Mouse (Mus musculus) heart, embryonic 10.5 days (tissue): ENCODE measurements around the gene Htt. TPM values are rescaled to one million over a fixed set of nuclear protein-coding genes. Genes with fewer than 3 reads are reported as not detected.

Source experiments
- DNase-seq: peaks from one replicate; pipeline ENCODE4 v3.0.0-alpha.2; 2017; ENCODE audit warnings: low spot score
- H3K27ac ChIP-seq: fragments of 300-500 bp; sonication (generic); 2 replicates; pipeline ENCODE4 v1.5.1; 2016; ENCODE audit warnings: mild to moderate bottlenecking
- H3K27me3 ChIP-seq: fragments of 300-500 bp; sonication (generic); 2 replicates; pipeline ENCODE4 v1.6.1; 2016; ENCODE audit warnings: mild to moderate bottlenecking; ENCODE audit not compliant: poor library complexity, insufficient read depth, severe bottlenecking
- H3K36me3 ChIP-seq: fragments of 300-500 bp; sonication (generic); 2 replicates; pipeline ENCODE4 v1.6.1; 2016; ENCODE audit warnings: mild to moderate bottlenecking, moderate library complexity
- H3K4me1 ChIP-seq: fragments of 300-500 bp; sonication (generic); 2 replicates; pipeline ENCODE4 v1.6.1; 2016; ENCODE audit warnings: mild to moderate bottlenecking
- H3K4me3 ChIP-seq: fragments of 300-500 bp; sonication (generic); 2 replicates; pipeline ENCODE4 v1.5.1; 2016; ENCODE audit warnings: mild to moderate bottlenecking, moderate library complexity
- H3K9me3 ChIP-seq: fragments of 300-500 bp; sonication (generic); 2 replicates; pipeline ENCODE4 v1.6.1; 2016; ENCODE audit warnings: mild to moderate bottlenecking, moderate library complexity
- WGBS: fragments of 180-500 bp; shearing (Covaris S2); methylation state at CpG from one replicate; pipeline ENCODE4 v1.1.7; 2016; 5-methylcytosine and 5-hydroxymethylcytosine counted together
- polyA plus RNA-seq: library from polyadenylated mRNA; unstranded; fragments of >200 nt; fragmentation: Nextera tagmentation; extraction: Ambion mirVana; gene quantifications from 2 replicates; pipeline ENCODE4 v1.2.1, GENCODE M21; 2016

The Htt gene
- polyA plus RNA-seq, 1 experiment from 2014 or later: 14.6 TPM

- peaks cover 44% of the 10 kb centered on the region for H3K36me3 ChIP-seq
- DNase-seq: no peak
- 87% methylated on average over 7 of the region's 7 CpGs for WGBS
Observed at GRCm38 (mm10) chr5:34924519-34924918, 163.0 kb downstream of the Htt start.

GRCm38 (mm10) chr5:34927648-34928047, 166.1 kb downstream of the Htt start:
- no peak overlapping the region for H3K4me3 ChIP-seq
- 86% methylated on average over 4 of the region's 4 CpGs for WGBS
- peaks cover 20% of the 10 kb centered on the region for H3K4me1 ChIP-seq
- H3K9me3 ChIP-seq: no peaks in the 10 kb centered on the region
- no peak for DNase-seq
- H3K27me3 ChIP-seq: no peaks in the 10 kb centered on the region
- peaks cover 35% of the 10 kb centered on the region for H3K36me3 ChIP-seq
- no peak overlapping the region for H3K27ac ChIP-seq

More at GRCm38 (mm10) chr5:34924519-34924918, 163.0 kb downstream of the Htt start:
- Histone ChIP-seq H3K4me3 (no peak overlapping the region), H3K4me1 (no peaks in the 10 kb centered on the region), H3K27me3 (no peaks in the 10 kb centered on the region), H3K9me3 (no peaks in the 10 kb centered on the region), H3K27ac (no peak overlapping the region; the same call in 1 of the 2 replicates)

GRCm38 (mm10) chr5:34930151-34930975, 168.8 kb downstream of the Htt start:
- Histone ChIP-seq H3K36me3 (peaks cover 9% of the 10 kb centered on the region), H3K9me3 (no peaks in the 10 kb centered on the region), H3K27ac (peak overlapping the region; percentile 84; the same call in 1 of the 2 replicates), H3K4me1 (peaks cover 24% of the 10 kb centered on the region), H3K27me3 (no peaks in the 10 kb centered on the region), H3K4me3 (no peak overlapping the region)
- no peak for DNase-seq
- 85% methylated on average over 9 of the region's 9 CpGs for WGBS

DNA sequence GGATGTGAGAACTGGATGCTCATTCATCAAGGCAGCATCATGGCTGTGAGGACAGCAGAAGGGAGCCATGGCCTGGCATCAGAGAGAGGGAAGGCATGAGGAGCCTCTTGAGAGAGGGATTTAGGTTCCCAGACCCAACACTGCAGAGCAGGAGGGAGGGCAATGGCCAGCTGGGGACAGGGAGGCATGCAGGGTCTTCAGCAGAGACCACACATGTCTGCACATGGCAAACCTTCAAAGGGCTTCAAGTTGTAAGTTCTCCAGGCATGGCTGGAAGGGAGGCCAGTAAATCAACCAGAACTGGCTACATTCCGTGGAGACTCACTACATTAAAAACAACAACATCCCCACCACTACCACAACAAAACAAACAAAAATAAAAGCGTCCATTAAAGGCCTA, 169.6 kb downstream of the Htt start:
- H3K9me3 ChIP-seq: no peaks in the 10 kb centered on the region
- 76% methylated on average over 2 of the region's 2 CpGs for WGBS
- DNase-seq: no peak
- no peaks in the 10 kb centered on the region for H3K27me3 ChIP-seq
- H3K27ac ChIP-seq: peak overlapping the region; percentile 84; the same call in 1 of the 2 replicates
- peaks cover 24% of the 10 kb centered on the region for H3K4me1 ChIP-seq
- H3K36me3 ChIP-seq: peaks cover 6% of the 10 kb centered on the region
- H3K4me3 ChIP-seq: no peak overlapping the region

GRCm38 (mm10) chr5:34931516-34932457, 170.2 kb downstream of the Htt start:
- Histone ChIP-seq H3K27ac (peak overlapping the region; percentile 84), H3K9me3 (no peaks in the 10 kb centered on the region), H3K36me3 (no peaks in the 10 kb centered on the region), H3K4me1 (peaks cover 24% of the 10 kb centered on the region), H3K4me3 (0 out of 2 replicates have a peak overlapping the region, but pooled peaks have one; percentile 12), H3K27me3 (no peaks in the 10 kb centered on the region)
- DNase-seq: no peak
- 35% methylated on average over 11 of the region's 11 CpGs for WGBS

DNA sequence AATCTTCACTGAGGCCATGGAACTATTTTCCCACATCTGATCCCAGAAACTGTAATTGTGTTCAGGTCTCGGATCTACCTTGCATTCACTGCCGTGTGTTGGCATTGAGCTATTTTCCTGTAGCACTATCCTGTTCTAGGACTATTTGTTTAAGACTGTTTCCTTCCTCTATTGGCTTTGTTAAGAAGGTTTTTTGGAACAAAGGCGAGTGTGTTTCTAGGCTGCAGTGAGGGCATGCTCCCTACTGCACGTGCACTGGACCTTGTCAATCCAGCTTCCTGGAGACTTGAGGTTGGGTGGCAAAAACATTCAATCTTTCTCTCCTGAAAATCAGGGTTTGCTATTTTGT, 170.9 kb downstream of the Htt start:
- H3K27ac ChIP-seq: peak overlapping the region; percentile 84
- no peak for DNase-seq
- 47% methylated on average over 4 of the region's 4 CpGs for WGBS

GRCm38 (mm10) chr5:34933461-34933860, 171.9 kb downstream of the Htt start:
- no peaks in the 10 kb centered on the region for H3K9me3 ChIP-seq
- no peaks in the 10 kb centered on the region for H3K27me3 ChIP-seq
- no peak for DNase-seq
- WGBS: 86% methylated on average over 1 of the region's 1 CpGs
- no peak overlapping the region for H3K4me3 ChIP-seq
- H3K4me1 ChIP-seq: peaks cover 24% of the 10 kb centered on the region
- no peak overlapping the region for H3K27ac ChIP-seq
- no peaks in the 10 kb centered on the region for H3K36me3 ChIP-seq

More for the DNA sequence above, 170.9 kb downstream of the Htt start:
- no peak overlapping the region for H3K4me3 ChIP-seq
- peaks cover 24% of the 10 kb centered on the region for H3K4me1 ChIP-seq
- H3K36me3 ChIP-seq: no peaks in the 10 kb centered on the region
- H3K9me3 ChIP-seq: no peaks in the 10 kb centered on the region
- no peaks in the 10 kb centered on the region for H3K27me3 ChIP-seq

- Histone ChIP-seq H3K4me1 (no peaks in the 10 kb centered on the region), H3K36me3 (no peaks in the 10 kb centered on the region), H3K27ac (no peak overlapping the region), H3K4me3 (no peak overlapping the region), H3K27me3 (no peaks in the 10 kb centered on the region), H3K9me3 (no peaks in the 10 kb centered on the region)
- WGBS: 68% methylated on average over 10 of the region's 10 CpGs
- DNase-seq: no peak
Observed at GRCm38 (mm10) chr5:34941710-34942470, 180.3 kb downstream of the Htt start.

GRCm38 (mm10) chr5:34943428-34943827, 181.9 kb downstream of the Htt start:
- no peak for DNase-seq
- H3K4me3 ChIP-seq: no peak overlapping the region
- H3K9me3 ChIP-seq: no peaks in the 10 kb centered on the region
- 69% methylated on average over 3 of the region's 3 CpGs for WGBS
- H3K27ac ChIP-seq: no peak overlapping the region
- H3K27me3 ChIP-seq: no peaks in the 10 kb centered on the region
- no peaks in the 10 kb centered on the region for H3K36me3 ChIP-seq
- H3K4me1 ChIP-seq: peaks cover 12% of the 10 kb centered on the region

DNA sequence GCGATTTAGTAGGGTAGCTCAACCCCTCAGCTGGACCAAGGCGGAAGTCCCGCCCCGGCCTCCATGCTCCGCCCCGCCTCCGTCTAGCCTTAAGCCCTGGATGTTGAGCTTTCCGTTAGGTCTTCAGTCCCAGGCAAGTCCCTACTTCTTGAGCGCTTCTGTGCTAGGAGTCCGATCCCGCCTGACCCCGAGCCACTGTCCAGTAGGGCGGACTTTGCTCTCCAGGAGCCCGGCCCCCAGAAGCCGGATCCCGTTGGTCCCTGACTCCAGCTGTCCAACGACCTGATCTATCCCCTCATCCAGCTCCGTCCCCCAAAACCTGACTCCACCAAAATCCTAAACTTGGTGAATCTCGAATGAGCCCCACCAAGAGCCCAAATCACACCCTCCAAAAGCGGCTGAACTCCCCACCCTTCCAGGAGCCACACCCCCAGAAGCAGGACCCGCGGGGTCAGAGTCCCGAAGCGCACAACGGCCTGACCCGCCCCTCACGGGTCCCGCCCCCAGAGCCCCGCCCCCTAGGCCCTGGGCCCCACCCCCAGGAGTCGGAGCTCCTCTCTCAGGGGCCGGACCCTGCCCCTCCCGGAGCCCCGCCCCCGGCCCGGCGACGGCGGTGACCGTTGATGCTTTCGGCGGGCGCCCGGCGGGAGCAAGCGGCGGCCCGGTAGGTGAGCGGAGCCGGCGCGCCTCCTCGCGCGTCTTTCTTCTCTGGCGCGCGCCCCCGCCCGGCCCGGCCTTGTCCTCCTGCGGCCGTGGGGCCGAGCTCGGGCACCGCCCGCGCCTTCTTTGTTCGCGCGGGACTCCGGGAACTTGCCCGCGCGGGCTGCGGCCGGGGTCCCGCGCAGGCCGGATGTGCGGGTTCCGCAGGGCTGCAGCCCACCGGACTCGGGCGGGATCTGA, 187.6 kb downstream of the Htt start, which contains the start of gene Rgs12:
Gene Rgs12, plus strand, starts transcription at position 585 of the 900 bp plus-strand sequence.
- under 1% methylated on average over 77 of the region's 84 CpGs for WGBS
- Histone ChIP-seq H3K4me3 (peak within 1 kb of the TSS; percentile 90), H3K36me3 (peaks cover 12% of the 10 kb centered on the region), H3K9me3 (no peaks in the 10 kb centered on the region), H3K4me1 (peaks cover 39% of the 10 kb centered on the region), H3K27me3 (no peaks in the 10 kb centered on the region), H3K27ac (peak within 1 kb of the TSS; percentile 96)
- peak; percentile 97 for DNase-seq

- under 1% methylated on average over 12 of the region's 12 CpGs for WGBS
- no peaks in the 10 kb centered on the region for H3K27me3 ChIP-seq
- peaks cover 45% of the 10 kb centered on the region for H3K4me1 ChIP-seq
- H3K4me3 ChIP-seq: peak overlapping the region; percentile 90
- peak overlapping the region; percentile 96 for H3K27ac ChIP-seq
- no peak for DNase-seq
- H3K36me3 ChIP-seq: peaks cover 12% of the 10 kb centered on the region
- no peaks in the 10 kb centered on the region for H3K9me3 ChIP-seq
Observed at GRCm38 (mm10) chr5:34949769-34950211, 188.2 kb downstream of the Htt start.
